Mouse (Mus musculus) liver, embryonic 14 days (tissue): ENCODE data around the gene Ccdc17. TPM values are rescaled to one million over a fixed set of nuclear protein-coding genes. Genes with fewer than 3 reads are reported as not detected.

ENCODE experiments used
- polyA plus RNA-seq: library from polyadenylated mRNA; depleted of rRNA; stranded (reverse); fragments of >200 nt; gene quantifications from 2 replicates; pipeline ENCODE4 v1.2.3, GENCODE M21; 2012; rRNA removed

Ccdc17 gene
- 1.3 and 1.8 TPM in 2 replicates for polyA plus RNA-seq

GRCm38 (mm10) chr4:116596379-116596778 is at the start of gene Ccdc17:
Gene Ccdc17 (plus strand): TSS chr4:116596654.

GRCm38 (mm10) chr4:116555413-116556300 is 40.8 kb upstream of the Ccdc17 start, which contains the start of gene Tmem69:
Gene Tmem69 (minus strand): TSS chr4:116555936.

GRCm38 (mm10) chr4:116557306-116558121 is 38.9 kb upstream of the Ccdc17 start, which contains the start of gene Gpbp1l1:
Gene Gpbp1l1 (plus strand): TSS chr4:116557658.

GRCm38 (mm10) chr4:116627722-116628662 is 31.5 kb downstream of the Ccdc17 start, which contains the start of gene Nasp:
Gene Nasp (minus strand): TSS chr4:116627941.

Other genes with a start within 250 kb of the Ccdc17 start
- 9.0 and 11.0 TPM in 2 replicates for gene Mast2, start 132.5 kb upstream of the Ccdc17 start, polyA plus RNA-seq
- gene Ipp, start 89.1 kb upstream of the Ccdc17 start, polyA plus RNA-seq: 6.4 and 7.2 TPM in 2 replicates
- 8.2 and 10.0 TPM in 2 replicates for gene Tmem69, start 40.7 kb upstream of the Ccdc17 start, polyA plus RNA-seq
- gene Gpbp1l1, start 39.0 kb upstream of the Ccdc17 start, polyA plus RNA-seq: 13.9 and 17.9 TPM in 2 replicates
- 52.2 and 53.4 TPM in 2 replicates for gene Nasp, start 31.3 kb downstream of the Ccdc17 start, polyA plus RNA-seq
- gene Akr1a1, start 55.0 kb downstream of the Ccdc17 start, polyA plus RNA-seq: 182 and 209 TPM in 2 replicates
- gene Prdx1, start 88.9 kb downstream of the Ccdc17 start, polyA plus RNA-seq: 252 and 271 TPM in 2 replicates
- 7.7 and 8.4 TPM in 2 replicates for gene Mmachc, start 111.8 kb downstream of the Ccdc17 start, polyA plus RNA-seq
- 14.5 and 17.2 TPM in 2 replicates for gene Ccdc163, start 111.9 kb downstream of the Ccdc17 start, polyA plus RNA-seq
- gene Tesk2, start 124.3 kb downstream of the Ccdc17 start, polyA plus RNA-seq: 1.6 and 1.7 TPM in 2 replicates
- 13.7 and 15.7 TPM in 2 replicates for gene Toe1, start 211.0 kb downstream of the Ccdc17 start, polyA plus RNA-seq
- gene Mutyh, start 211.1 kb downstream of the Ccdc17 start, polyA plus RNA-seq: 3.1 and 3.7 TPM in 2 replicates
- 0.15 and 0.16 TPM in 2 replicates for gene Hpdl, start 225.1 kb downstream of the Ccdc17 start, polyA plus RNA-seq